Mouse (Mus musculus): ENCODE data around the gene Actl6b.
A peak's percentile ranks its signal among the peaks of the same experiment; 100 is the strongest.

Gene Actl6b

GRCm38 (mm10) chr5:137553411-137553837, at the start of gene Actl6b:
Actl6b (plus strand) TSS chr5:137553517.
- DNase-seq = peak; percentile 97 to 98

DNA sequence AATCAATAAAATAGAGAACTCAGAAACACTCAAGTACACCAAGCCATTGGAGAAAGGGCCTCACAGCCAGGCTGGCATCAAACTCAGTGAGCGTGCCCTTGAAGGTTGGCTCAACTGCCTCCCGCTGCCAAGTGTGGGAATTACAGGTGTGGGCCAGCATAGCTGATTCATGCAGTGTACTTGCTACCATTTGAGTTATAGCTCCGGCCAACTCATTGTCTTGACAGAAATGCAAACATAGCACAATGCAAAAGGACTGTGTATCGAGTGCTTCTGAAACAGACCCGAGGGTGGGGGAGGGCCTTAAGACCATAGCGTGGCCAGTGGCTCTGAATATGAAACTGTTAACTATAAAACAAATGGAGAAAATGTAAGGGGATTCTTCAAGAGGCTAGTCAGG, 49.3 kb upstream of the Actl6b start:
- DNase-seq = no peak

DNA sequence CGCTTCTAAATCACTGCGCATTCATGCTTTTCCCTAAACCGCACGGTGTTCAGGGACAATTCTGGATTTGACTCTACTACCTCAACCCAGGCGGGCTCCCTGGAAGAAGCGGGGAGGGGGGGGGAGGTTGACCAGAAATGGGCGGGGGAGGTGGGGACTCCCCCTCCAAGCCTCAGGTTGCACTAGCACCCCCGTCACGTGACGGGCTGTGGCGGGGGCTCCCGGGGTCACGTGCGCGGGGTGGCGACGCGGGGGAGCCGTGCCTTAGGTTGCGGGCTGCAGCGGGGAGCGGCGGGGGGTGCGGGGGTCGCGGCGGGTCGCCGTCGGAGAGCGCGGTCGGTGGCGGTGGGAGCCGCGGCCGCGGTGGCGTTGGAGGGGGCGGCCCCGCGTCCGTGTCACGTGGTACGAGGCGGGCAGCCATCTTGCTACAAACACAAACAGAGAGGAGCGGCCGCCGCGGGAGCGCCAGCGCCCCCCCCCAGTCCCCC, 43.3 kb upstream of the Actl6b start:
- peak; percentile 80 to 85 for DNase-seq

DNA sequence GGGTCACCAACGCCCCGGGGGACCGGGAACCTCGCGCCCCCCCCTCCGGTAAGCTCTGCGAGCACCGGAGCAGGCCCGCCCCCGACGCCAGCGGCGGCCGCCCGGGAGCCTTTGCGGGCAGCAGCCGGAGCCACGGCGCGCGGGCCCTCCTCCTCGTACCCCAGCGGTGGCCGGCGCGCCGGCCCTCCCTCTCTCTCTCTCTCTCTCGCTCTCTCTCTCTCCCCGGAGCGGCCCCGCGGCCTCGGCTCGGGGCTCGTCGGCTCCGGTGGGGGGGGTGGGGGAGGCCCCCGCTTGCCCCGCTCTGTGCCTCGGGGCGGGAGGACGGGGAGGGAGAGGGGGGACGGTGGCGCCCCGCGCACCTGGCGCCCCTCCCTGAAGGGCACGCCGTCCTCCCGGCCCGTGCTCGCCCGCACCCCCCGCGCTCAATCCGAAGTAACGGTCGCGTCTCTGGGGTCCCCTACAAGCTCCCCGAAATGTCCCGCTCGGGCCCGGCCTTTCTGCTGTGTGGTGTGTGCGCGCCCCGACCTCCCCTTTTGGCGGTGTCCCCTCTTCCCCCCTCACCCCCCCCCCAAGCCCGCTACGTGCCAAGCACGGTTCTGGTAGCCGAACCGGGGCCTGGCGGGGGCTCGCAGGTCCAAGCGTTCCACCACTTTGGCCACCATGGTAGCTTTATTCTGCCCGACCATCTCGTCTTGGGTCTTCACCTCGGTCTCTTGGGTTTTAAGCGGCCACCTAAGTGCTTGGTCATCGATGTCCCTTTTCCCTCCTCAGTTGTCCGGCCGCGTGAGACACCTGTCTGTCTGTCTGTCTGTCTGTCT, 42.5 kb upstream of the Actl6b start:
- DNase-seq = no peak

GRCm38 (mm10) chr5:137511706-137512105, 41.6 kb upstream of the Actl6b start:
- DNase-seq = no peak

DNA sequence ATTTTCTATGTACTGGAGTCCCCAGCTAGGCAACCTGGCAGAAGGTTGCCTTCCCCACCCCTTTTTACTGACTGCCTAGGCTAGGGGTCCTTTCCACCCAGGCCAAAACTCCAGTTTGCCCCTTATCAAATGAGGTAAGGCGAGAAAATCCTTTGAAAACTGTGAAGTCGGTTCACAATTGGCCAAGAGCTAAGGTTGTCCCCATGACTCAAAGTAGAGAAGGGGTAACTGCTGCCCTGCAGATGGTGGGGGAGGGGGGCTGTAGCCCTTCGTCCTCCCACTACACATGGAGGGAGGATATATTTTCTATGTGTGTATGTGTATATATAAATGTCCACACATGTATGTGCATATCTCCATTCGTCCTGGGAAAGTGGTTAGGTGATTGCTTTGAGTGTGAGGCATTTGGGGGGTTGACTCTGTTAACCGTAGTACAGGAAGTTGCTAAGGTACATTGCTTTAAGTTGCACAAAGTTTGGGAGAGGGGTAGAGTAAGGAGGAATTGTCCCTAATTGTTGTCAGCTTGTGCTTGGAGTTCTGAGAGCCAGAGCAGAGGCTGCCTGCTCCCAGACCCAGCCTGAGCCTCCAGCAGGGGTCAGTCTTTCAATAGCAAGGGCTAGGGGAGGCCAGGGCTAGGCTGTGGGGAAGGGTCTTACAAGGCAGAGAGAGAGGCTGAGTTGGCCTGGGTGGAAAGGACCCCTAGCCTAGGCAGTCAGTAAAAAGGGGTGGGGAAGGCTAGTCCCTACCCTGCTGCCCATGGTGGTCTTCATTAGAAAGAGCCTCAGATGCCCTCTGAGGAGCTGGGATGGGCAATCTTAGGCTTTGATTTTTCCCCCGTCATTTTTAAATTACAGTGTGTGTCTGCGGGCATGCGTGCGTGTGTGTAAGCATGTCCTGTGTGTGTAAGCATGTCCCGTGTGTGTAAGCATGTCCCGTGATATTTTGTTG, 40.2 kb upstream of the Actl6b start:
- DNase-seq = no peak

GRCm38 (mm10) chr5:137513951-137514721, 39.2 kb upstream of the Actl6b start:
- DNase-seq = peak; percentile 57 to 63

DNA sequence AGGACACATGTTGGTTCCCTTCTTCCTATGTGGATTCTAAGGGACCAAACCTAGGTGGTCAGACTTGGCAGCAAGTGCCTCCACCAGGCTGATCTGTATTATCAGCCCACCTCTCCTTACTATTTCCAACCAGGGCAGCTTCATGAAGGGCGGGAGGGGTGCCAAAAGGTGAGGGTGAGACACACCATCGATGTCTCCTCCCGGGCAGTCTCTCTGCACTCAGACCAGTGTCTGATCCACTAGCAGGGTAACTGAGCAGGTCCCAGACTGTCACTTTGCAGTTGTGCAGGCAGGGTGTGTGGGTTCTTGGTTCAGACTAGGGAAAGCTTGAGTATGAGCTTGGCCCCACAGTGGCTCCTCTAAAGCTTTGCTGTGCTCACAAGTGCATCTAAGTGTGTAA, 38.5 kb upstream of the Actl6b start:
- DNase-seq = no peak

DNA sequence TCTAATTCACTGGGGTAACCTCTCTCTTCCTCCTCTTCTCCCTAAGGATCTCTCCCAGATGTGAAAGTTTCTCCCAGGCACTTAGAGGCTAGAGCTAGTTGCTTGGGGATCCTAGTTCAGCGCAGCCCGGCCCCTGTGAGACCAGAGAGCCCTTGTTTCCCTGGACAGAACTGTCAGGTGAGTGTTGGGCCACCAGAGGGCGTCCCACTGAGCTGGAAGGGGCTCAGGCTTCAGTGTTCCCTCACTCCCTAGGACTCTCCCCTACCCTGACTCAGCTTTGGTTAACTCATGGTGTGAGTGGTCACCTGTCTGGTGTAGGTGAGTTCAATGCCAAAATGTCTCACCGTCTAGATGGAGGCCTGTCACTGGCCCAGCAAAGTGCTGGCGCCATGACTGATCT, 34.9 kb upstream of the Actl6b start, which contains the start of gene Gigyf1:
TSS of gene Gigyf1 (plus strand) at position 113 of the 400 bp plus-strand sequence.
- peak; percentile 40 to 54 for DNase-seq

GRCm38 (mm10) chr5:137519691-137520550, 33.4 kb upstream of the Actl6b start:
- no peak for DNase-seq

DNA sequence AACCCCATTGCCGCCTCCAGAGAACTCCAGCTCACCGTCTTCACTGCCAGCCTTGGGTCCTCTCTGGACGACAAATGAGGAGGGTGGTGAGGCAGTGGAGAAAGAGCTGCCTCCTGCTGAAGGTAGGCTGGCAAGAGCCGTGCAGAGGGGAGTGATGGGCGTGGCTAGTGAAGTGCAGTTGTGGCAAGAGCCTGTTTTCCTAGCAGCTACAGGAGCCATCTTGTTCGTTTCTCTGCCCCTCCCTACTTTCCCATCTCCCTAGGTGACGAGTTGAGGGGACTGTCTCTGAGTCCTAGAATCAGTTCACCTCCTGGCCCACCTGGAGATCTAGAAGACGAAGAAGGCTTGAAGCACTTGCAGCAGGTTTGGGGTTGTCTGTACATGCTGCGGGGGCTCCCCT, 31.5 kb upstream of the Actl6b start:
- no peak for DNase-seq

GRCm38 (mm10) chr5:137522711-137523110, 30.6 kb upstream of the Actl6b start:
- no peak for DNase-seq

GRCm38 (mm10) chr5:137523396-137524250, 29.7 kb upstream of the Actl6b start:
- DNase-seq = no peak

GRCm38 (mm10) chr5:137524251-137524515, 29.1 kb upstream of the Actl6b start:
- no peak for DNase-seq

GRCm38 (mm10) chr5:137524671-137525070, 28.6 kb upstream of the Actl6b start:
- no peak for DNase-seq

GRCm38 (mm10) chr5:137525511-137525910, 27.8 kb upstream of the Actl6b start:
- no peak for DNase-seq

DNA sequence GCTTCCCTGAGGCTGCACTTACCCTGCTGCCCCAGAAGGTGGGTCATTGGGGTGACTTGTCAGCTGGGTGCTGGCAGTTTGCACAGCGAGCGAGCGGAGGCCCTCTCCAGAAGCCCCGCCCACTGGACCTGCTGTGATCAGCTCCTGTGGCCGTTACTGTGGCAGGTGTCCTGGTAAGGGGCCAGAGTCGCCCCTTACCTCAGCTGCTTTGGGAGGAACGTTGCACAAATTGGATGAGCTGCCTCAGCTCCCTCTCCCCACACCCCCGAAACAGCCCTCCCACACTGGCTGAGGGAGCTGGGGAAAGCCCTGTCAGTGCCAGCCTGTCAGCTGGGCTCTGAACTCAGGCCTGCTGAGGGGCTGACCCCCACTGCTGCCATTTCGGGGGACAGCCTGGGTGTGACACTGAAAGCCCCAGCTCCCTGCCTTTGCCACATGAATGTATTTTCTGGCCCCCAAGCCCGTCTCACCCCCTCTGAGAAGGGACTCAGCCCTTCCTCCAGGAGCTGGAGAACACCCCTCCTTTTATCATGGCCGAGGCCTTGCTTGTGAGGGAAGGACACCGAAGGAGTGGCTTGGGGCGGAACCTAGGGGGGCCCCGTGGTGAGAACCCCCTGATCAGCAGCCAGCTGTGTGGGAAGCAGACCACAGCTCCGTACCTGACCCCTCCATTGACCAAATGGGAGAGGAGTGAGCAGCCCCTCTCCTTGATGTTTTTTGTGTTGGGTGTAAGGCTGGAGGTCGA, 27.0 kb upstream of the Actl6b start:
- DNase-seq = peak; percentile 37 to 56

GRCm38 (mm10) chr5:137527413-137527812, 25.9 kb upstream of the Actl6b start:
- no peak for DNase-seq

DNA sequence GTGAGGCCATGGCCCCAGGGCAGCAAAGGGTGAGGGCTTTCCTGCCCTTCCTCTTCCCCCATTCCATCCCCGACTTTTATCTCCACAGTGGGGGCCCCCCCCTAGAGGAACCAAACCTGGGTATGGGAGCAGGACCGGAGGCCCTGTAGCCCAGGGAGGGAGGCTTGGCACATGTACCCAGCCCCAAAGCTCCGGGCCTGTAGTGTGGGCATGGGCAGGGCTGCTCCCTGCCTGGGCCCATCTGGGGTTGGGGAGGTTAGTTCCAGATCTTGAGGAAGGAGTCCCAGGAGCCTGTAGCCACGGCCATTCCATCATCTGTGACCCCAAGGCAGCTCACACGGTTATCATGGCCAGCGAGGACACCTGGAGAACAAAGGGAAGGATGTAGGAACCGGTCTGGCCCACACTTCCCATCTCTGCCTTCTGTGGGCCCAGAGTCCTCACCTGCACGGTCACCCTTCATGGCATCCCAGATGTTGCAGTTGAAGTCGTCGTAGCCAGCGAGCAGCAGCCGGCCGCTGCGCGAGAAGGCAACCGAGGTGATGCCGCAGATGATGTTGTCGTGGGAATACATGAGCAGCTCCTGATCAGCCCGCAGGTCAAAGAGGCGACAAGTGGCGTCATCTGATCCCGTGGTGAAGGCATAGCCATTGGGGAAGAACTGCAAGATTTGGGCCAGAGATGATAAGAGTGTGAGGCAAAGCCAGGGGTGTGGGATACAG, 24.9 kb upstream of the Actl6b start:
- peak in 1 of 2 experiments; percentile 23 for DNase-seq
